ENCODE assay signal across 28 mouse cellular contexts in the genomic region with DNA sequence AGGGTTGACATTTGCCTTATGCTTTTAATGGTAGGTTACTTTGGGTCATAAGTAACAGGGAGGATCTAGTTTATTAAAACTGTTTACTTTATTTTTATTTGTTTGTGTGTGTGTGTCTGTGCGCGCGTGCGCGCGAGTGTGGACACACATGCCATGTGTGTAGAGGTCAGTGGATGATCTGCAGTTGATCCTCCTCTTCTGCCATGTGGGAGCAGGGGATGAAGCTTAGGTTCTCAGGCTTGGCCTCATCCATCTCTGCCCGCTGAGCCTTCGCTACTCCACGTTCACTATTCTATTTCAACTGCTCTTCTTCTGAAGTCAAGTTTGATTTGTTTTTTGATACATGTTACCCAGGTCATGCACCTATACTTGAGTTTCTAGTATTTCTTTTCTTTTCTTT.
"Had no signal": no experiment of that assay in that cellular context is flagged by ENCODE, and none has a peak within 500 bp of the region (broad histone marks: within the 10 kb centered on the region; RNA-seq: fewer than 3 reads in every experiment).

No protein-coding gene starts in this region.

- ATAC-seq: hindbrain, embryonic 16.5 days; inflammation-experienced regulatory T-cells, adult 6 months; intestine, embryonic 15.5 days; intestine, postnatal 0 days; liver, postnatal 0 days had no signal

- H3K4me2 ChIP-seq: heart, embryonic 11.5 days; heart, embryonic 13.5 days; heart, embryonic 15.5 days; hindbrain, embryonic 12.5 days; hindbrain, embryonic 14.5 days; intestine, embryonic 15.5 days; limb, embryonic 12.5 days; liver, embryonic 11.5 days; liver, embryonic 13.5 days; liver, embryonic 15.5 days had no signal

- H3K4me1 ChIP-seq: intestine, embryonic 15.5 days; liver, embryonic 13.5 days; liver, embryonic 15.5 days had no signal

- H3K36me3 ChIP-seq: heart, embryonic 15.5 days; intestine, embryonic 15.5 days; liver, embryonic 13.5 days; liver, embryonic 15.5 days had no signal

- H3K27me3 ChIP-seq: heart, embryonic 13.5 days; heart, embryonic 15.5 days; hindbrain, embryonic 12.5 days; intestine, embryonic 15.5 days; limb, embryonic 12.5 days; liver, embryonic 13.5 days; liver, embryonic 15.5 days had no signal

- H3K4me3 ChIP-seq: gastrocnemius, adult 2 months; heart, adult 2 months; heart, embryonic 13.5 days; heart, embryonic 15.5 days; hindbrain, embryonic 10.5 days; hindbrain, embryonic 12.5 days; intestine, embryonic 15.5 days; layer of hippocampus, adult 2 months; left cerebral cortex, adult 2 months; limb, embryonic 10.5 days; limb, embryonic 12.5 days; liver, embryonic 13.5 days; liver, embryonic 15.5 days had no signal

- H3K27ac ChIP-seq: heart, adult 2 months; heart, embryonic 13.5 days; heart, embryonic 15.5 days; hindbrain, embryonic 10.5 days; hindbrain, embryonic 12.5 days; hindbrain, embryonic 14.5 days; intestine, embryonic 15.5 days; kidney, postnatal 0 days; layer of hippocampus, adult 2 months; left cerebral cortex, adult 2 months; limb, embryonic 10.5 days; limb, embryonic 12.5 days; liver, embryonic 13.5 days; liver, embryonic 15.5 days had no signal

- DNase-seq: gastrocnemius, adult 2 months; gastrocnemius, postnatal 10 days; gastrocnemius, postnatal 25 days; heart, adult 2 months; heart, postnatal 14 days; heart, postnatal 4 days; kidney, adult 2 months; kidney, postnatal 4 days; liver; liver, embryonic 13.5 days; liver, postnatal 0 days had no signal

- H3K9ac ChIP-seq: heart, embryonic 13.5 days; heart, embryonic 15.5 days; hindbrain, embryonic 12.5 days; hindbrain, embryonic 14.5 days; intestine, embryonic 15.5 days; limb, embryonic 12.5 days; liver, embryonic 13.5 days; liver, embryonic 15.5 days; liver, postnatal 0 days had no signal

- H3K9me3 ChIP-seq: heart, embryonic 13.5 days; heart, embryonic 15.5 days; hindbrain, embryonic 10.5 days; hindbrain, embryonic 12.5 days; intestine, embryonic 15.5 days; limb, embryonic 10.5 days; limb, embryonic 12.5 days; liver, embryonic 13.5 days; liver, embryonic 15.5 days had no signal
